Mouse (Mus musculus): ENCODE data around the gene Gm2663.

DNA sequence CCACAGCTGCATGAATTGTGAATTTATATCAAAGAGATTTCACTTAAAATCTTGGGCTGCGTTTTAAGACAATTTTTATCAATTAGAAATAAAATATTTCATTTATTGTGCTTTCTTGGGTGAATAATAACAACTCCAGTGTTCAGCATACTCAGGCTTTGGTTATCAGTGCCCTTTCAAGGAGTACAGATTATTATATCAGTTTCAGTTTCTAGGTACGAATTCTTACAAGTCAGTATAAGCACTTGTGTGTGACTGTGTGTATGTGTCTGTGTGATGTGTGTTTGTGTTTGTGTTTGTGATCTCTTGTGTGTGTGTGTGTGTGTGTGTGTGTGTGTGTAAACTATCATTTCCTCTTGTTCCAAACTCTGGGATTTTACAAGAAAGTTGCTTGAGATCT is 45.6 kb downstream of the Gm2663 start:
- no peak for TF ChIP-seq CTCF (conservative IDR thresholded peaks at IDR 0.05; ENCODE audit: low read length)
- no peak for TF ChIP-seq POU5F1 (IDR thresholded peaks at IDR 0.05; ENCODE audit: borderline replicate concordance, low read length)
- no peak for TF ChIP-seq NANOG (IDR thresholded peaks at IDR 0.05; ENCODE audit: borderline replicate concordance, low read length)

Measured in E14TG2a.4 (cell line).